Mouse (Mus musculus) right cerebral cortex, postnatal 36 days (tissue): ENCODE measurements at regions not wholly inside any gene's neighbourhood (a gene's known extent, or its start where the extent isn't known, plus 50 kb on each side); places are given as distances from the start of the nearest gene placed in this dataset.

Experiments
- DNase-seq, 2 experiments: peaks; one replicate each; pipeline ENCODE4 v3.0.0; 2022; ENCODE audit warnings: low spot score in 2 of 2, mixed read lengths in 1 of 2

DNA sequence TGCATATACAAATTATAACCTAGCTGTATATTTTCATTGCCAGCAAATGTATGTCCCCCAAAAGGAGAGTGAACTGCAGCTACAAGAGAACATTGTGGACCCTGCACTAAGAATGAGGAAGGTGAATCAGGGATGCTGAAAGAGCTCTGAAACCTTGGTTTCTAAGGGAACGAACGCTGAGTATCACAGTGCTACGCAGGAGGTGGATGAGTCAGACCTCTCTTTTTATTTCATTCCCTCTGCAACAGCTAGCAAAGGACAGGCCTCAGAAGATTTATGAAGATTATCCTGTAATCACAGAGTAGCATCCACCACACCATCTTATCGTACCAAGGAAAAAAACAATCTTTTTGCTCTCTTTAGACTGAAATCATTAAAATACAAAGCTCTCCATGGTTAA lies 50.2 kb upstream of the Ube3a start:
- DNase-seq = peak in 1 of 2 experiments; percentile 41
